Mouse (Mus musculus) ES-E14 (cell line): ENCODE data around the gene Olfr1490. TPM values are rescaled to one million over a fixed set of nuclear protein-coding genes. Genes with fewer than 3 reads are reported as not detected.
"Not testable (repeated sequence)": the region's sequence is repeated elsewhere in the genome, so short reads cannot be mapped to it uniquely, and the experiment has no call there.

Source experiments
- DNase-seq: peaks from one replicate; pipeline ENCODE4 v3.0.0-alpha.2; 2013; ENCODE audit warnings: low read depth, low spot score
- H3K27ac ChIP-seq: 2 replicates; pipeline ENCODE4 v1.5.1; 2012; ENCODE audit warnings: low read depth, mild to moderate bottlenecking, low read length, moderate library complexity, mixed read lengths; ENCODE audit not compliant: poor library complexity, insufficient read depth, severe bottlenecking
- H3K36me3 ChIP-seq: 2 replicates; pipeline ENCODE4 v1.6.1; 2012; ENCODE audit warnings: mild to moderate bottlenecking, low read length, moderate library complexity, mixed read lengths; ENCODE audit not compliant: control insufficient read depth, poor library complexity, insufficient read depth, severe bottlenecking
- H3K4me1 ChIP-seq, 2 experiments: fragments of 150-350 bp in 1 of 2; sonication (generic) in 1 of 2; 2 replicates each; pipeline ENCODE4 v1.6.1; 2012; ENCODE audit warnings: low read length in 2 of 2, mild to moderate bottlenecking in 1 of 2, mixed read lengths in 1 of 2; ENCODE audit not compliant: control insufficient read depth in 2 of 2, insufficient read depth in 2 of 2, poor library complexity in 1 of 2
- H3K4me3 ChIP-seq, 2 experiments: fragments of 150-350 bp in 1 of 2; sonication (generic) in 1 of 2; 2 replicates each; pipeline ENCODE4 v1.5.1; 2012; ENCODE audit warnings: low read length in 2 of 2, low read depth in 1 of 2, mild to moderate bottlenecking in 1 of 2, mixed read lengths in 1 of 2; ENCODE audit not compliant: insufficient read depth in 1 of 2, poor library complexity in 1 of 2, severe bottlenecking in 1 of 2
- H3K9ac ChIP-seq: 2 replicates; pipeline ENCODE4 v1.6.1; 2012; ENCODE audit warnings: low read depth, mild to moderate bottlenecking, low read length, mixed read lengths; ENCODE audit not compliant: poor library complexity, insufficient read depth, severe bottlenecking
- H3K9me3 ChIP-seq: fragments of 150-350 bp; sonication (generic); 2 replicates; pipeline ENCODE4 v1.6.1; 2012; ENCODE audit warnings: low read depth, mild to moderate bottlenecking, low read length; ENCODE audit not compliant: control insufficient read depth, insufficient read depth
- CHD2 ChIP-seq: IDR thresholded peaks from 2 replicates; pipeline ENCODE4 v1.6.1; 2014; ENCODE audit warnings: mild to moderate bottlenecking, low read depth, low read length, inconsistent platforms
- HCFC1 ChIP-seq: IDR thresholded peaks from 2 replicates; pipeline ENCODE4 v1.6.1; 2012; ENCODE audit warnings: low read length, inconsistent platforms, borderline replicate concordance; ENCODE audit not compliant: insufficient read depth
- MAFK ChIP-seq: IDR thresholded peaks from 2 replicates; pipeline ENCODE4 v1.6.1; 2014; ENCODE audit warnings: mild to moderate bottlenecking, low read depth, low read length, inconsistent platforms; ENCODE audit not compliant: insufficient read depth
- ZC3H11A ChIP-seq: IDR thresholded peaks from 2 replicates; pipeline ENCODE4 v1.6.1; 2012; ENCODE audit warnings: low read depth, mild to moderate bottlenecking, inconsistent platforms, low read length, borderline replicate concordance
- ZNF384 ChIP-seq: IDR thresholded peaks from 2 replicates; pipeline ENCODE4 v1.6.1; 2012; ENCODE audit warnings: low read depth, low read length, inconsistent platforms
- in situ Hi-C, 2 experiments: fragments of 600-800 bp; cut with MboI; formaldehyde crosslinking; loops; one replicate each; pipeline ENCODE4 v1.15.1; 2025; ENCODE audit warnings: low sequenced_read_pairs in 2 of 2, inconsistent platforms in 1 of 2; ENCODE audit not compliant: unreplicated experiment in 2 of 2
- total RNA-seq: library from RNA; depleted of rRNA; stranded (reverse); fragments of 300-350 nt; gene quantifications from 2 replicates; pipeline ENCODE4 v1.2.3, GENCODE M21; 2012; rRNA removed

Olfr1490 gene
- not detected in 2 replicates for total RNA-seq

DNA sequence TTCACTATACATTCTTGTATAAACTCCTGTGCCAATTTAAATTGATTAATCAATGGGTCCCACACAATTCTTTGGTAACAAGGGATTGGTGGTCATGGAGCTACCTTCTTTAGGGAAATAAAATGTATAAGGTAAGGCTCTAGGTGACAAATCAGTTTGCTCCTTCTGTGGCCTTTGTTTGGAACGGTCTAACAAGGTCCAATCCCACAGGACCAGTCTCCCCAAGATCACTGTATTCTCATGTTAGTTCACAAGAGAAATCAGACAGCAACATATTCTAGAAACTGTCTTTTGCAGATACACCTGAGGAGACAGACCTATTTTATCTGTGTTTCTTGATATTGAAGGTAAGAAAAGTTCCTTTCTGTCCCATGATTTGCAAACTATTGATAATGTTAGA lies at the start of gene Olfr1490:
Gene Olfr1490, plus strand, starts transcription at position 301 of the 400 bp plus-strand sequence.
- in situ Hi-C loops: no loop called here
- no peaks in the 10 kb centered on the region for H3K9me3 ChIP-seq

GRCm38 (mm10) chr19:13617075-13617474 lies 33.8 kb upstream of the Olfr1490 start, which contains the start of gene Olfr1487:
Gene Olfr1487 (plus strand): TSS chr19:13617375.
- in situ Hi-C loops, H3K4me3 ChIP-seq: not testable (repeated sequence)

More for the DNA sequence above, at the start of gene Olfr1490:
- H3K36me3 ChIP-seq: no peaks in the 10 kb centered on the region
- no peak within 1 kb of the TSS for H3K9ac ChIP-seq
- H3K4me1 ChIP-seq: no peaks in the 10 kb centered on the region
- DNase-seq: no peak
- no peak within 1 kb of the TSS for H3K4me3 ChIP-seq
- TF ChIP-seq MAFK: no peak
- TF ChIP-seq ZNF384: no peak
- no peak for TF ChIP-seq HCFC1
- no peak for TF ChIP-seq ZC3H11A
- TF ChIP-seq CHD2: no peak
- no peak within 1 kb of the TSS for H3K27ac ChIP-seq

GRCm38 (mm10) chr19:13631321-13631720 lies 19.6 kb upstream of the Olfr1490 start, which contains the start of gene Olfr1489:
Gene Olfr1489 (plus strand): TSS chr19:13631621.
- no peak for DNase-seq
- H3K9me3 ChIP-seq: no peaks in the 10 kb centered on the region
- no peak within 1 kb of the TSS for H3K9ac ChIP-seq
- H3K4me1 ChIP-seq: no peaks in the 10 kb centered on the region
- no peaks in the 10 kb centered on the region for H3K36me3 ChIP-seq
- H3K4me3 ChIP-seq: no peak within 1 kb of the TSS
- no peak within 1 kb of the TSS for H3K27ac ChIP-seq
- TF ChIP-seq HCFC1 (no peak), ZC3H11A (no peak), ZNF384 (no peak), CHD2 (no peak), MAFK (no peak)
- in situ Hi-C loops: no loop called here

More at GRCm38 (mm10) chr19:13617075-13617474, 33.8 kb upstream of the Olfr1490 start, which contains the start of gene Olfr1487:
- H3K36me3 ChIP-seq, DNase-seq, H3K27ac ChIP-seq, H3K4me1 ChIP-seq, H3K9me3 ChIP-seq, H3K9ac ChIP-seq: not testable (repeated sequence)

- TF ChIP-seq ZC3H11A (no peak), MAFK (no peak), HCFC1 (no peak), CHD2 (no peak), ZNF384 (no peak)
- H3K9ac ChIP-seq: no peak within 1 kb of the TSS
- in situ Hi-C loops: no loop called here
- H3K9me3 ChIP-seq: no peaks in the 10 kb centered on the region
- H3K4me3 ChIP-seq: no peak within 1 kb of the TSS
- H3K4me1 ChIP-seq: no peaks in the 10 kb centered on the region
- H3K36me3 ChIP-seq: no peaks in the 10 kb centered on the region
- no peak within 1 kb of the TSS for H3K27ac ChIP-seq
- DNase-seq: no peak
Observed at GRCm38 (mm10) chr19:13696968-13697367, 46.1 kb downstream of the Olfr1490 start, which contains the start of gene Olfr1491. Gene Olfr1491 (plus strand): TSS chr19:13697268.

Other genes starting within 250 kb of the Olfr1490 start
- not detected in 2 replicates for gene Olfr1469, start 243.2 kb upstream of the Olfr1490 start, total RNA-seq
- not detected in 2 replicates for gene Olfr1471, start 207.7 kb upstream of the Olfr1490 start, total RNA-seq
- gene Olfr1472, start 195.0 kb upstream of the Olfr1490 start, total RNA-seq: not detected in 2 replicates
- gene Olfr1474, start 181.5 kb upstream of the Olfr1490 start, total RNA-seq: not detected in 2 replicates
- gene Olfr1475, start 170.9 kb upstream of the Olfr1490 start, total RNA-seq: not detected in 2 replicates
- gene Olfr1477, start 150.5 kb upstream of the Olfr1490 start, total RNA-seq: not detected in 2 replicates
- gene Olfr1480, start 123.2 kb upstream of the Olfr1490 start, total RNA-seq: not detected in 2 replicates
- gene Olfr1484, start 67.6 kb upstream of the Olfr1490 start, total RNA-seq: not detected in 2 replicates
- not detected in 2 replicates for gene Olfr1487, start 33.7 kb upstream of the Olfr1490 start, total RNA-seq
- not detected in 2 replicates for gene Olfr1489, start 19.5 kb upstream of the Olfr1490 start, total RNA-seq
- gene Olfr1491, start 46.2 kb downstream of the Olfr1490 start, total RNA-seq: not detected in 2 replicates
- gene Olfr1493-ps1, start 72.2 kb downstream of the Olfr1490 start, total RNA-seq: not detected in 2 replicates
- gene Olfr1494, start 88.6 kb downstream of the Olfr1490 start, total RNA-seq: 0.22 and 0.26 TPM in 2 replicates
- gene Olfr1495, start 113.5 kb downstream of the Olfr1490 start, total RNA-seq: 0.48 TPM in 1 of 2 replicates, not detected in the other
- gene Olfr1496, start 126.8 kb downstream of the Olfr1490 start, total RNA-seq: not detected in 2 replicates
- gene Olfr1497, start 147.1 kb downstream of the Olfr1490 start, total RNA-seq: not detected in 2 replicates
- gene Olfr1499, start 168.4 kb downstream of the Olfr1490 start, total RNA-seq: not detected in 2 replicates
- gene Olfr1500, start 179.4 kb downstream of the Olfr1490 start, total RNA-seq: not detected in 2 replicates
- not detected in 2 replicates for gene Olfr1501, start 199.6 kb downstream of the Olfr1490 start, total RNA-seq
- gene Olfr1502, start 210.7 kb downstream of the Olfr1490 start, total RNA-seq: not detected in 2 replicates
- not detected in 2 replicates for gene Olfr1504, start 246.8 kb downstream of the Olfr1490 start, total RNA-seq